Mouse (Mus musculus): Measurements from ENCODE around the gene Trim7. TPM values are rescaled to one million over a fixed set of nuclear protein-coding genes. Genes with fewer than 3 reads are reported as not detected.
A peak's percentile ranks its signal among the peaks of the same experiment; 100 is the strongest.

Trim7 gene
- total and polyA plus RNA-seq, 3 experiments = 0.81 to 1.3 TPM; not detected in 1

DNA sequence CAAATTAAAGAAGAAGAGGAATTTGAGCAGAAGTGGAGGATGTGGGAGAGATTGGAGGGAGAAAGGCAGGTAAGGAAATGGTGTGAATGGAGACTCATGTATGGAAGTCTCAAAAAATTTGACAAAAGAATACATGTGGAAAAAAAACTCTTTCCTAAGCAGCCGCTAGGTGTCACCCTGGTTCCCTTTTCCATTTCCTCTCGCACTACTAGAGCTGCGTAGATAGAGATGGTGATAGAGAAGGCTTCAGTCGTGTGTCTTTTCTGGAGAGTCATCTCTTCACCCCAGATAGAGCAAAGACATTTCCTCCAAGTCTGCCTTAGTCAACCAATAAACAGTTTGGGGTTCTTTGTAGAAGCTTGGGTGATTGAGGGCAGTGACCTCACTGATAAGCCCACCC lies 48.5 kb downstream of the Trim7 start:
- peak; percentile 92 for DNase-seq (ENCODE audit: low read depth, low spot score)
- no peaks in the 10 kb centered on the region for H3K27me3 ChIP-seq (ENCODE audit: control insufficient read depth in 1 of 2, insufficient read depth in 2 of 2, low read length in 2 of 2)
- H3K36me3 ChIP-seq (ENCODE audit: control insufficient read depth in 1 of 2, insufficient read depth in 2 of 2, low read length in 2 of 2) = peaks cover 0 to 12% of the 10 kb centered on the region in 2 experiments; a peak in 2 of 4 replicates
- H3K9me3 ChIP-seq (replicated peaks; ENCODE audit: insufficient read depth, low read length) = no peaks in the 10 kb centered on the region
- peaks cover 6 to 24% of the 10 kb centered on the region in 2 experiments for H3K4me1 ChIP-seq (ENCODE audit: control insufficient read depth in 1 of 2, insufficient read depth in 2 of 2, low read length in 2 of 2)
- peak overlapping the region; percentile 4; the same call in 1 of the 2 replicates for H3K9ac ChIP-seq (ENCODE audit: control insufficient read depth, low read depth, low read length, poor library complexity, severe bottlenecking)
- peak overlapping the region in 1 of 2 experiments; percentile 86; a peak in 2 of 4 replicates for H3K4me3 ChIP-seq (ENCODE audit: control insufficient read depth in 1 of 2, insufficient read depth in 1 of 2, low read depth in 2 of 2, low read length in 2 of 2)
- peak overlapping the region; percentile 95 for H3K27ac ChIP-seq (ENCODE audit: control insufficient read depth, low read depth, low read length)
- H3K79me2 ChIP-seq (ENCODE audit: control insufficient read depth, insufficient read depth, low read length, poor library complexity) = peaks cover 16% of the 10 kb centered on the region; the same call in 1 of the 2 replicates
- TF ChIP-seq TBP (IDR thresholded peaks at IDR 0.05; ENCODE audit: low read depth, low read length) = 0 out of 2 replicates have a peak, but pooled peaks have one; percentile 31
- no peak for TF ChIP-seq MYB (IDR thresholded peaks at IDR 0.05; ENCODE audit: low read depth, low read length)
- TF ChIP-seq GABPA (IDR thresholded peaks at IDR 0.05; ENCODE audit: low read depth, low read length) = no peak
- peak; percentile 62; the same call in 1 of the 2 replicates for TF ChIP-seq ELF1 (IDR thresholded peaks at IDR 0.05; ENCODE audit: low read depth, low read length)
- peak; percentile 74 for TF ChIP-seq MAX (IDR thresholded peaks at IDR 0.05; ENCODE audit: low read length)
- TF ChIP-seq CHD2 (IDR thresholded peaks at IDR 0.05; ENCODE audit: low read length) = no peak
- peak; percentile 63 for TF ChIP-seq RCOR1 (IDR thresholded peaks at IDR 0.05; ENCODE audit: low read depth, low read length)
- peak; percentile 51; the same call in 1 of the 2 replicates for TF ChIP-seq ETS1 (IDR thresholded peaks at IDR 0.05; ENCODE audit: low read depth, low read length)
- peak; percentile 87; the same call in 1 of the 2 replicates for TF ChIP-seq MYC (IDR thresholded peaks at IDR 0.05; ENCODE audit: low read depth, low read length)
- TF ChIP-seq POLR2AphosphoS5 (IDR thresholded peaks at IDR 0.05; ENCODE audit: borderline replicate concordance, low read depth, low read length) = no peak
- TF ChIP-seq NELFE (IDR thresholded peaks at IDR 0.05; ENCODE audit: low read depth, low read length) = peak; percentile 21; the same call in 1 of the 2 replicates
- TF ChIP-seq SMC3 (IDR thresholded peaks at IDR 0.05; ENCODE audit: low read depth, low read length) = peak; percentile 98
- no peak for TF ChIP-seq KAT2A (conservative IDR thresholded peaks at IDR 0.05; ENCODE audit: low read depth, low read length)
- peak; percentile 43 for TF ChIP-seq HCFC1 (IDR thresholded peaks at IDR 0.05; ENCODE audit: low read depth, low read length)
- no peak for TF ChIP-seq MAFK (IDR thresholded peaks at IDR 0.05; ENCODE audit: borderline replicate concordance, low read depth, low read length)
- peak; percentile 96 for TF ChIP-seq ZC3H11A (IDR thresholded peaks at IDR 0.05; ENCODE audit: low read depth, low read length)
- no peak for TF ChIP-seq POLR2AphosphoS2 (IDR thresholded peaks at IDR 0.05; ENCODE audit: low read length)
- 0 out of 2 replicates have a peak, but pooled peaks have one; percentile 23 for TF ChIP-seq CHD1 (IDR thresholded peaks at IDR 0.05; ENCODE audit: low read depth, low read length)
- TF ChIP-seq USF1 (IDR thresholded peaks at IDR 0.05; ENCODE audit: low read depth, low read length) = 0 out of 2 replicates have a peak, but pooled peaks have one; percentile 8
- no peak for TF ChIP-seq NRF1 (IDR thresholded peaks at IDR 0.05; ENCODE audit: insufficient read depth, low read depth, low read length, poor library complexity, severe bottlenecking)
- TF ChIP-seq EP300 (IDR thresholded peaks at IDR 0.05; ENCODE audit: low read depth in 1 of 2, low read length in 2 of 2) = peak in 1 of 2 experiments; percentile 34; a peak in 1 of 4 replicates
- no peak for TF ChIP-seq ZMIZ1 (IDR thresholded peaks at IDR 0.05; ENCODE audit: low read depth, low read length)
- TF ChIP-seq JUND (IDR thresholded peaks at IDR 0.05; ENCODE audit: low read depth, low read length) = peak; percentile 80; the same call in 1 of the 2 replicates
- TF ChIP-seq E2F4 (IDR thresholded peaks at IDR 0.05; ENCODE audit: borderline replicate concordance, low read depth, low read length) = no peak
- TF ChIP-seq RAD21 (IDR thresholded peaks at IDR 0.05; ENCODE audit: low read depth, low read length) = peak; percentile 97
- no peak for TF ChIP-seq USF2 (IDR thresholded peaks at IDR 0.05; ENCODE audit: borderline replicate concordance in 1 of 2, insufficient read depth in 1 of 2, low read depth in 1 of 2, low read length in 2 of 2)
- TF ChIP-seq BHLHE40 (IDR thresholded peaks at IDR 0.05; ENCODE audit: borderline replicate concordance, low read depth, low read length) = peak; percentile 61; the same call in 1 of the 2 replicates
- TF ChIP-seq ZKSCAN1 (IDR thresholded peaks at IDR 0.05; ENCODE audit: low read depth, low read length) = no peak
- 0 out of 2 replicates have a peak, but pooled peaks have one; percentile 15 for TF ChIP-seq TCF12 (IDR thresholded peaks at IDR 0.05; ENCODE audit: low read depth, low read length)
- TF ChIP-seq SIN3A (IDR thresholded peaks at IDR 0.05; ENCODE audit: low read length) = peak; percentile 90
- TF ChIP-seq ZNF384 (IDR thresholded peaks at IDR 0.05; ENCODE audit: low read depth, low read length) = peak; percentile 88
- TF ChIP-seq UBTF (IDR thresholded peaks at IDR 0.05; ENCODE audit: borderline replicate concordance, insufficient read depth, low read depth, low read length) = no peak
- TF ChIP-seq MXI1 (IDR thresholded peaks at IDR 0.05; ENCODE audit: low read depth, low read length) = peak; percentile 82
- no peak for TF ChIP-seq TAL1 (IDR thresholded peaks at IDR 0.05; ENCODE audit: low read length)
- TF ChIP-seq CTCF (IDR thresholded peaks at IDR 0.05 in 2 of 3, conservative IDR thresholded peaks at IDR 0.05 in 1 of 3; ENCODE audit: control insufficient read depth in 1 of 3, insufficient read depth in 1 of 3, low read depth in 2 of 3, low read length in 3 of 3, poor library complexity in 1 of 3, severe bottlenecking in 1 of 3) = peak; percentile 64 to 93 (median 85)
- peak; percentile 68; the same call in 1 of the 2 replicates for TF ChIP-seq MAZ (IDR thresholded peaks at IDR 0.05; ENCODE audit: low read depth, low read length)
